Mouse (Mus musculus): ENCODE measurements around the gene Sema5a. TPM values are rescaled to one million over a fixed set of nuclear protein-coding genes. Genes with fewer than 3 reads are reported as not detected.

Gene Sema5a
- polyA plus RNA-seq, 1 experiment from 2014 or later, result 8.9 TPM

DNA sequence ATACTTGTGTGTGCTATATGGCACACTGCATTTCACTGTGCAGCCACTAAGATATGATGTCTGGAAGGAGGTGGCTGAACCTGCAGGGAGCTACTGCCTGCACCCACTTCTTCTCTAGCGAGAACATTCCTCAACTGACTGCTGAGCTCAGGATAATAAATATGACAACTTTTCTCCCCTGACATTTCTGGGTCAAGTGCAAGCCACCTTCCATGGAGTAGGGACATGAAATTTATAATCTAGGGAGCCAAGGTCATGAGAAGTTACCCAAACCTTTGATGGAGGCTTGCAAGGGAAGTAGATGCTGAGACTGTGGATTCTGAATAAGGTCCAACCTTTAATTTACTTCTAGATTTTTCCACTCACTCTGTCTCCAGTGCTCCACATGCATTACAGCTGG, 298.1 kb downstream of the Sema5a start:
- WGBS, result 55% methylated on average over 1 of the region's 1 CpGs
- Histone ChIP-seq H3K27ac (replicated peaks) (no peak overlapping the region), H3K4me2 (no peak overlapping the region), H3K27me3 (no peaks in the 10 kb centered on the region), H3K4me1 (replicated peaks) (no peaks in the 10 kb centered on the region), H3K9me3 (no peaks in the 10 kb centered on the region), H3K36me3 (no peaks in the 10 kb centered on the region), H3K4me3 (no peak overlapping the region), H3K9ac (no peak overlapping the region)
- ATAC-seq (ENCODE audit: low read depth), result no peak

DNA sequence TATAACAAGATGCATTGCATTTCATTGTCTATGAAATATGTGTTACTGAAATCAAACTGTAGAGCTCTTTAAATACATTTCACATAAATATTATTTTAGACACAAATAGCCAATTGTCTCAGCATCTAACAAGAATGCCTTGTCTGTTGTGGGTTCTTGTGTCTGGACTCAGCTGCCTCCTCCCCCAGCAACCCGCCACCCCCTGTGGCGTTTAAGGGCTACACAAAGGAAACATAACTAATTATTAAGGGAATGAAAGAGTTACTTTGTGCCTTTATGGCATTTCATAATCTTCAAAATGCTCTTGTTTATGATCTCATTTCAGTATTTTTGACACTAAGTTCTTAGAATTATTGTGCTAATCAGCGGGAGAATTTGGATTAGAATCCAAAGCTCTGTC, 298.6 kb downstream of the Sema5a start:
- Histone ChIP-seq H3K9me3 (no peaks in the 10 kb centered on the region), H3K4me3 (no peak overlapping the region), H3K27me3 (no peaks in the 10 kb centered on the region), H3K36me3 (no peaks in the 10 kb centered on the region), H3K9ac (no peak overlapping the region), H3K4me1 (replicated peaks) (no peaks in the 10 kb centered on the region), H3K27ac (replicated peaks) (no peak overlapping the region), H3K4me2 (no peak overlapping the region)
- ATAC-seq (ENCODE audit: low read depth), result no peak
- WGBS, result 77% methylated on average over 3 of the region's 3 CpGs

DNA sequence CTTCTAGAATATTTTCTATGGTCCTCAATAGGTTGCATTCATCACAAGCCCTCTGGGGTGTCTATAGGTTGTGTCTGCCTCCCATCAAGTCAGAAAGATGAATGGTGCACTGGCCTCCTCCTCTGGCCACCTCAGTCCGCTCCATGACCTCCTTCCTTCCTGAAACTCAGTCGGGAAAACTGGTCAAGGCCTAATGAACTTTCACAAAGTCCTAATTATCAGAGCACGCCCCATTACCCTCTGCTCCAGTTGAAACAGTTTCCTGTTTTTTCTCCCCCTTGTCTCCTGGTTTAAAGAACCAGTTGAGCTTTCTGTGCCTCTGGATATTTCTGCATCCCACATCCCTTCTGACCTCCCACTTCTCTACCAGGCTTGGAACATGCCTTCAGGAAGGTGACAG, 300.8 kb downstream of the Sema5a start:
- no peak overlapping the region for H3K9ac ChIP-seq
- WGBS, result 52% methylated on average over 3 of the region's 3 CpGs
- H3K4me3 ChIP-seq, result no peak overlapping the region
- no peaks in the 10 kb centered on the region for H3K36me3 ChIP-seq
- no peaks in the 10 kb centered on the region for H3K9me3 ChIP-seq
- no peak for ATAC-seq (ENCODE audit: low read depth)
- no peaks in the 10 kb centered on the region for H3K4me1 ChIP-seq (replicated peaks)
- H3K27ac ChIP-seq (replicated peaks), result no peak overlapping the region
- H3K27me3 ChIP-seq, result no peaks in the 10 kb centered on the region
- H3K4me2 ChIP-seq, result no peak overlapping the region

DNA sequence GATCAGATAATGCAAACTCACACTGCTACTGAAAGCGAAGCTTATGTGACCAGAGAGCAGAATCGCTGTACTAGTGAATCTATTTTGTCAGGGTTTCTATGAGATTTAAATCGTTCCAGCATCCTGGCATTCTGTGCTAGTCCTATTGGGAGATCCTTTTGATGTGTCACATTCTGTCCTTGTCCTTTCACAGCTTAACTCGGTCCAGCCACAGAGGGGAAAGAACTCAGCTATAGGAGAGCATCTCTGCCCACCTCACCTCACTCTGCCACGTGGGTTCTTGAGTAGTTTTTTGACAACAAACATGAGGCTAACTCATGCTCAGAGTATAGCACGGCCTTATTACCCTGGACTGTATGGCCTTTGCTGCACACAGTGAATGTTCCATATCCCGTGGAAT, 302.1 kb downstream of the Sema5a start:
- no peaks in the 10 kb centered on the region for H3K27me3 ChIP-seq

DNA sequence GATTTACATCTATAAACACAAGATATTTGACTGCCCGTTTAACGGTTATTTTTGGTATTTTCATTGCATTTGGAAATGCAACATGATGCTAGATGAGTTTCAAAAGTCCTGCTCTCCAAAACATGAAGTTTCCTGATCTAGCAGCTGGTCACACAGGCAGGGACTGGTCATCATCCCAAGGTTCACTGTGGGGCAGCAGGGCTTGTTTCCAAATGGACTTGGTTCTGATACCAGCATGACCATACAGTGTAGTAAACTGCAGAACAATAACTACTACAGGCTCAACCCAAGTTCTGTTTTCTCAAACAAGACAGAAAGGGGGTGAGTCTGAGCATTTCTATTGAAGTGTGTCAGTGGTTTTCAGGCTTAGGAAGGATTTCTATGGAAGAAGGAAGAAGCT, 314.3 kb downstream of the Sema5a start:
- Histone ChIP-seq H3K4me3 (no peak overlapping the region), H3K9me3 (no peaks in the 10 kb centered on the region), H3K27ac (replicated peaks) (no peak overlapping the region), H3K4me1 (replicated peaks) (0 out of 2 replicates have a peak, but pooled peaks cover 8% of the 10 kb centered on the region), H3K36me3 (no peaks in the 10 kb centered on the region), H3K4me2 (no peak overlapping the region), H3K27me3 (no peaks in the 10 kb centered on the region), H3K9ac (no peak overlapping the region)
- no peak for ATAC-seq (ENCODE audit: low read depth)
- WGBS, result 92% methylated on average over 2 of the region's 2 CpGs

More for the DNA sequence above, 302.1 kb downstream of the Sema5a start:
- WGBS, result 86% methylated on average over 7 of the region's 7 CpGs
- H3K27ac ChIP-seq (replicated peaks), result no peak overlapping the region
- no peak overlapping the region for H3K4me2 ChIP-seq
- H3K9me3 ChIP-seq, result no peaks in the 10 kb centered on the region
- H3K36me3 ChIP-seq, result no peaks in the 10 kb centered on the region
- H3K4me3 ChIP-seq, result no peak overlapping the region
- no peak for ATAC-seq (ENCODE audit: low read depth)
- no peak overlapping the region for H3K9ac ChIP-seq
- H3K4me1 ChIP-seq (replicated peaks), result no peaks in the 10 kb centered on the region

DNA sequence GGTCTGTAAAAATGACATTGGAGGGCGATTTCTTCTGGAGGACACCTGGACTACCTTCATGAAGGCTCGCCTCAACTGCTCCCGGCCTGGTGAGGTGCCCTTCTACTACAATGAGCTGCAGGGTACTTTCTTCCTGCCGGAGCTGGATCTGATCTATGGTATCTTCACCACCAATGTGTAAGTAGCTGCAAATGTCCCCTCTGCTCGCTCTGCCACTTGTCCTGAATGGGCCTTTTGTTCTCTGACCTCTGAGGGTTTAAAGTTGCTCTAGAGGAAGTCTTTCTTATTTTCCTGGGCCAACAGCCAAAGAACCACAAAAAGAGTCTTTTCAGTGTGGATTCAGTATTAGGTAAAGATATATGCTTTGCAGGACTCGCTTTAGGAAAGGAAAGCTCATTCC, 318.0 kb downstream of the Sema5a start:
- no peak for ATAC-seq (ENCODE audit: low read depth)
- Histone ChIP-seq H3K36me3 (no peaks in the 10 kb centered on the region), H3K4me1 (replicated peaks) (no peaks in the 10 kb centered on the region), H3K4me2 (no peak overlapping the region), H3K9ac (no peak overlapping the region), H3K27me3 (no peaks in the 10 kb centered on the region), H3K4me3 (no peak overlapping the region), H3K27ac (replicated peaks) (no peak overlapping the region), H3K9me3 (no peaks in the 10 kb centered on the region)
- WGBS, result 53% methylated on average over 6 of the region's 6 CpGs

DNA sequence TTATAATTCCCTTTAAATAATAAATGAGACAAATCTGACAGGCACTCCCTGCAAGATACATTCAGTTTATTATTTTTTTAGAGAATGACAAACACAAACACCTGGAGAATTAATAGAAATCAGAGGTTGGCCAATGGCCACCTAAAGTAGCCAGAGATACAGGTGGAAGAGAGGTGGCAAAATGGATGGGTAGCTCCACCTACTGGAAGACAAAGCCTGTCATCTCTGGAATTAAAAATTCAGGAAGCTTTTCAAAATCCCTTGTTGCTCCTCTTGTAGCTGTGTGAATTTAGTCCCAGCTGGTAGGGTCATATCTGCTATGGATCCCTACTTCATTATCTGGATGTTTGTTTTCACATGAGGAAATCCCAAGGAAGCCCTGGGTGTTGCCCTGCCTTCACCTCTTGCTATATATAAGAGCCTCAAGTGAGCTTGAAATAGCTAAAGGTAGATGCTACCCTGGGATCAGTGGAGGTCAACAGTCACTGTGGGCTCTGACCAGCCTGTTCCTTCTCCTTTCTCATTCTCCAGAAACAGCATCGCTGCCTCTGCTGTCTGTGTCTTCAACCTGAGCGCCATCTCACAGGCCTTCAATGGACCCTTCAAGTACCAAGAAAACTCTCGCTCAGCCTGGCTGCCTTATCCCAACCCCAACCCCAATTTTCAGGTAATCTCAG, 323.7 kb downstream of the Sema5a start:
- Histone ChIP-seq H3K27me3 (no peaks in the 10 kb centered on the region), H3K27ac (replicated peaks) (no peak overlapping the region), H3K9ac (no peak overlapping the region), H3K9me3 (no peaks in the 10 kb centered on the region), H3K4me1 (replicated peaks) (no peaks in the 10 kb centered on the region), H3K4me3 (no peak overlapping the region), H3K4me2 (no peak overlapping the region), H3K36me3 (no peaks in the 10 kb centered on the region)
- 95% methylated on average over 3 of the region's 3 CpGs for WGBS
- ATAC-seq (ENCODE audit: low read depth), result no peak

DNA sequence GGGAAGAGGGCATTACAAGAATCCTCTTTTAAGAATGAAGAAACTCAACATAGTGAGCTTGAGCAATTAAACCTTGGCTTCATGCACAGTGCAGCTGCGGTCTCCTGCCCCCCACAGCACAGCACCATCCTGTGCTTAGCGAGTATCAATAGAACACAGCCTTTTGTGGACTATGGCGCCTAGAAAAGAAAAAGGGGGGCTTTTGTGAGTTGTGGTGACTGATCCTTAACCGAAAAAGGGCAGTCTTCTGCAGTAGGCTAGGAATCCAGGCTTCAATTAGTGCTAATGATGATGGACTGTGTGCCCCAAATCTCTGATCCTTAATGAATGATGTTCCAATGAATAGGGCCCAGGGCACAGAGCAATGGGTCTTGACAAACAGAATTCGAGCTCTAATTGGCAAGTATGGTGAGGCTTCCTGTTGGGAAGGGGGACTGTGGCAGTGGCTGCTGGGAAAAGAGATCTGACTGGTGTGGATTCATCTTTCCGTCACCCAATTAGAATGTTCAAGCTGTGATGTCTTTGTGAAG, 324.3 kb downstream of the Sema5a start:
- Histone ChIP-seq H3K9ac (no peak overlapping the region), H3K27ac (replicated peaks) (no peak overlapping the region), H3K4me2 (no peak overlapping the region), H3K4me1 (replicated peaks) (no peaks in the 10 kb centered on the region), H3K9me3 (no peaks in the 10 kb centered on the region), H3K36me3 (no peaks in the 10 kb centered on the region), H3K4me3 (no peak overlapping the region), H3K27me3 (no peaks in the 10 kb centered on the region)
- ATAC-seq (ENCODE audit: low read depth), result no peak
- 39% methylated on average over 6 of the region's 6 CpGs for WGBS

DNA sequence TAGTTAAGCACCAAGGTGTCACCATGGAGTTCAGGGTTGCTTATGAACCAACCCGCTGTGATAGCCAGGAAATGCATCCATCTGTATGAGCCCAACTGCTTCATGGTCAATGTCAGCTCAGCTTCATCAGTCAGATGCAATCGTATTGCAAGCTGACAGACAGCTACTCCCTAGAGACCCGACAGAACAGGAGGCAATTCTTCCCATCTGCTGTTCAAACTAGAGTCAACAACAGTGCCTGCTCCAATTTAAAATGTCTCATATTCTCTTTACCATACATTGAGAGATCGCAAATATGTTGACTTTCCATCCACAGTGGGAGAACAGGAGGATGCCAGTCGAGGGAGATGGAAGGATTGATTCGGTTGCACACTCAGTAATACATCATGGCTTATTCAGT, 329.7 kb downstream of the Sema5a start:
- Histone ChIP-seq H3K9ac (no peak overlapping the region), H3K36me3 (no peaks in the 10 kb centered on the region), H3K9me3 (no peaks in the 10 kb centered on the region), H3K27ac (replicated peaks) (no peak overlapping the region), H3K27me3 (no peaks in the 10 kb centered on the region), H3K4me2 (no peak overlapping the region), H3K4me1 (replicated peaks) (no peaks in the 10 kb centered on the region), H3K4me3 (no peak overlapping the region)
- WGBS, result 79% methylated on average over 6 of the region's 6 CpGs
- no peak for ATAC-seq (ENCODE audit: low read depth)

DNA sequence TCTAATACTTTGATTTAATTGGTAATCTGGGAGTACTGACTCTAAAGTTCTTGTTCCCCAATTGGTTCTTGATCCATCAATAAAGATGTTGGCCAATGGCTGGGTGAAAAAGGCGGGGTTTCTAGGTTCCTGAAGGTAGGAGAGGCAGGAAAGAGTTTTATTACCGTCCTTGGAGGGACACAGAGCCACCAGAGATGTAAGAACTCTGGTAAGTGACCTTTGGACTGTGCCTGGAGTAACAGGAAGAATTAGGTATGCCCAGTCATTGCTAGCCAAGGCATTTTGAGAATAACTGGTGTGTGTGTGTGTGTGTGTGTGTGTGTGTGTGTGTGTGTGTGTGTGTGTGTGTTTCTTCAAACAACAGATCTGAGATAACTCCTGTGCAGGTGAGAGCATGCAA, 330.6 kb downstream of the Sema5a start:
- WGBS, result 83% methylated on average over 2 of the region's 2 CpGs
- Histone ChIP-seq H3K4me3 (no peak overlapping the region), H3K4me2 (no peak overlapping the region), H3K9ac (no peak overlapping the region), H3K27me3 (no peaks in the 10 kb centered on the region), H3K27ac (replicated peaks) (no peak overlapping the region), H3K36me3 (no peaks in the 10 kb centered on the region), H3K4me1 (replicated peaks) (no peaks in the 10 kb centered on the region), H3K9me3 (no peaks in the 10 kb centered on the region)
- ATAC-seq (ENCODE audit: low read depth), result no peak

DNA sequence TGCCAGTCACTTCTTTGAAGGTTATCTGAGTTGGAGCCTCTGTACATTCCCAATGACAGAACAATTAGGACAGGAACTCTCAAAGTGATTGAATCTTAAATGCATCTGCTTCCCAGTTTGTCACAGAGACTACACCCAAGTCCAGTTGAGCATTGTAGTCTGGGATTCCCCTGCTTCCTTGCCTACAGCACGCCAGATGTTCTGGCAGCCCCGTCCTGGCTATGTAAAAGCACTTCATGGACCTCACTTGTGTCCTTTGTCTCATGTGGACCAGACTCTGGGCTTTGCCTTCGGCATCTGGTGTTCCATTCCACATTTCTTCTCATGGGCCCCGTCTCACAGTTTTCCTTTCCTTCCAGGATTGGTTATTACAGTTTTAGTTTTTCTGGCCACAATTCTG, 334.7 kb downstream of the Sema5a start:
- no peak overlapping the region for H3K27ac ChIP-seq (replicated peaks)
- WGBS, result 82% methylated on average over 4 of the region's 4 CpGs
- no peaks in the 10 kb centered on the region for H3K27me3 ChIP-seq
- H3K4me3 ChIP-seq, result no peak overlapping the region
- no peaks in the 10 kb centered on the region for H3K4me1 ChIP-seq (replicated peaks)
- H3K9ac ChIP-seq, result no peak overlapping the region
- ATAC-seq (ENCODE audit: low read depth), result no peak
- H3K9me3 ChIP-seq, result no peaks in the 10 kb centered on the region
- H3K4me2 ChIP-seq, result no peak overlapping the region
- H3K36me3 ChIP-seq, result no peaks in the 10 kb centered on the region

DNA sequence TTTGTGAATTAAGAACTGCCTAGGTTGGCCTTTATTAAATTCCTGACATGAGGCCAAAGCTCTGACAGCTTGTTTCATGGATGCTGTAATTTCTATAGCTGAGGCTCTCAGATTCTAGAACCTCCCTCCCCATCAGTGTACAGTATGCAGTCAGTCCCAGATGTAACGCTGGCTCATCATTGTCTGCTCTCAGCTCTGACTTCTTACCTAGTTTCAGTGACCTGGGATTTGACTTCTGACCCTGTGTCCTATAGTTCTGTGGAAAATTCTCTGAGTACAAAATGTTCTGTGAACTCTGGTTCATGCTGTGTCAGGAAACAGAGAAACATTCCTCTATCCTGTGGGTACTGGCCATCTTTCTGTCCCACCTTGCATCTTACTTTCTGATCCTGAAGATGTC, 346.0 kb downstream of the Sema5a start:
- H3K27me3 ChIP-seq, result no peaks in the 10 kb centered on the region
- no peak for ATAC-seq (ENCODE audit: low read depth)
- WGBS, result 98% methylated on average over 1 of the region's 1 CpGs

DNA sequence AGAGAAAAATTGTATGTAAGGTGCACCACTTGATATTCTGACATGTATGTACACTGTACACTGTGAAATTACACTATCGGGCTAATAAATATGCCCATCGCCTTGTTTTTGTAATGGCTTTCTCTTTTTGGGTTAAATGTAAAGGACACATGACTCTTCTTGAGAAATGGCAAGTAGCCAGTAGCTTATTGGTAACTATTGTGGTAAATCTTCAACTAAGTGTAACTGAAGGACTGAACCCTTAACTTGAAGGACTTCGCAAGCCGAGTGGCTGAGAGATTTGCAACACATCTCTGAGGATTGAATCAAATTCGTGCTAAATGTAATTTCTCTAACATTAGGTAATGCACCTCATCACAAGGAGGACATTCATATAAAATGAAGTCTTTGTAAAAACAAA, 349.1 kb downstream of the Sema5a start:
- Histone ChIP-seq H3K27ac (replicated peaks) (no peak overlapping the region), H3K27me3 (no peaks in the 10 kb centered on the region), H3K4me2 (no peak overlapping the region), H3K9me3 (no peaks in the 10 kb centered on the region), H3K4me3 (no peak overlapping the region), H3K36me3 (no peaks in the 10 kb centered on the region), H3K9ac (no peak overlapping the region), H3K4me1 (replicated peaks) (peaks cover 17% of the 10 kb centered on the region)
- WGBS, result 94% methylated on average over 5 of the region's 5 CpGs
- no peak for ATAC-seq (ENCODE audit: low read depth)

More for the DNA sequence above, 346.0 kb downstream of the Sema5a start:
- Histone ChIP-seq H3K4me2 (no peak overlapping the region), H3K4me1 (replicated peaks) (0 out of 2 replicates have a peak, but pooled peaks cover 1% of the 10 kb centered on the region), H3K27ac (replicated peaks) (no peak overlapping the region), H3K4me3 (no peak overlapping the region), H3K9ac (no peak overlapping the region), H3K36me3 (no peaks in the 10 kb centered on the region), H3K9me3 (no peaks in the 10 kb centered on the region)

Data from neural tube, embryonic 13.5 days (tissue).